In genomic region chrX:12377441-12377840, GRCm38 (mm10) we compare ENCODE assay signal across 26 mouse cellular contexts.
DNase-seq lines count a peak whose midpoint lies in the region; ATAC-seq and TF ChIP-seq lines count a peak whose summit lies in the region.
"Had no signal": no experiment of that assay in that cellular context is flagged by ENCODE, and none has a peak within 500 bp of the region (broad histone marks: within the 10 kb centered on the region; RNA-seq: fewer than 3 reads in every experiment).

No protein-coding gene starts in this region.

- no peak for TF ChIP-seq EP300 in heart, postnatal 0 days (IDR thresholded peaks at IDR 0.05; ENCODE audit: low read depth)

- H3K4me2 ChIP-seq in heart, postnatal 0 days (ENCODE audit: low read depth, low read length): no peak overlapping the region
- H3K4me2 ChIP-seq in kidney, embryonic 15.5 days: no peak overlapping the region
- H3K4me2 ChIP-seq: forebrain, embryonic 12.5 days; heart, embryonic 13.5 days; limb, embryonic 12.5 days; liver, embryonic 12.5 days; midbrain, embryonic 13.5 days; neural tube, embryonic 13.5 days had no signal

- no peak for ATAC-seq in heart, postnatal 0 days (ENCODE audit: insufficient read depth, low read depth)
- no peak for ATAC-seq in kidney, embryonic 15.5 days (replicated peaks; ENCODE audit: low FRiP score)
- ATAC-seq: CD4-positive, CD25-positive, alpha-beta regulatory T cell, adult 4 months; hindbrain, embryonic 16.5 days; liver, embryonic 12.5 days; liver, postnatal 0 days; midbrain, embryonic 13.5 days had no signal

- no peaks in the 10 kb centered on the region for H3K27me3 ChIP-seq in cerebellum, adult 2 months (ENCODE audit: control insufficient read depth, insufficient read depth, low read length)
- no peaks in the 10 kb centered on the region for H3K27me3 ChIP-seq in heart, postnatal 0 days (ENCODE audit: control insufficient read depth, insufficient read depth, low read length)
- peaks cover 54% of the 10 kb centered on the region for H3K27me3 ChIP-seq in kidney, embryonic 15.5 days
- H3K27me3 ChIP-seq: midbrain, embryonic 13.5 days; neural tube, embryonic 13.5 days had no signal

- no peaks in the 10 kb centered on the region for H3K4me1 ChIP-seq in cerebellum, adult 2 months (ENCODE audit: control insufficient read depth, insufficient read depth, low read length)
- no peaks in the 10 kb centered on the region for H3K4me1 ChIP-seq in heart, postnatal 0 days (ENCODE audit: control insufficient read depth, insufficient read depth)
- H3K4me1 ChIP-seq in kidney, embryonic 15.5 days: 0 out of 2 replicates have a peak, but pooled peaks cover 6% of the 10 kb centered on the region
- H3K4me1 ChIP-seq: forebrain, embryonic 12.5 days; heart, embryonic 13.5 days; limb, embryonic 12.5 days; liver, embryonic 12.5 days; neural tube, embryonic 13.5 days had no signal

- intact Hi-C loops in heart, postnatal 25 days (cut with DNase I): no loop called here
- intact Hi-C loops in heart, postnatal 14 days (cut with DNase I): no loop called here

- no peaks in the 10 kb centered on the region for H3K36me3 ChIP-seq in heart, postnatal 0 days (replicated peaks; ENCODE audit: control insufficient read depth, insufficient read depth, low read length)
- no peaks in the 10 kb centered on the region for H3K36me3 ChIP-seq in kidney, embryonic 15.5 days
- H3K36me3 ChIP-seq: forebrain, embryonic 12.5 days; heart, embryonic 13.5 days; limb, embryonic 12.5 days; liver, embryonic 12.5 days; midbrain, embryonic 13.5 days; neural tube, embryonic 13.5 days had no signal

- WGBS in cerebellum, adult 2 months: 26% methylated on average over 7 of the region's 7 CpGs
- WGBS in heart, postnatal 0 days: 49% methylated on average over 7 of the region's 7 CpGs
- 78% methylated on average over 7 of the region's 7 CpGs for WGBS in kidney, embryonic 15.5 days

- no peak for TF ChIP-seq CTCF in cerebellum, adult 2 months (IDR thresholded peaks at IDR 0.05; ENCODE audit: borderline replicate concordance, insufficient read depth, low read depth, low read length)
- no peak for TF ChIP-seq CTCF in heart, postnatal 0 days (IDR thresholded peaks at IDR 0.05; ENCODE audit: low read depth)

- H3K4me3 ChIP-seq in cerebellum, adult 2 months (replicated peaks; ENCODE audit: insufficient read depth, low read depth, low read length): no peak overlapping the region
- H3K4me3 ChIP-seq in heart, postnatal 0 days (ENCODE audit: low read depth, low read length): no peak overlapping the region
- no peak overlapping the region for H3K4me3 ChIP-seq in kidney, embryonic 15.5 days (replicated peaks)
- H3K4me3 ChIP-seq: erythroblast, embryonic 14.5 days; forebrain, embryonic 12.5 days; heart, embryonic 13.5 days; layer of hippocampus, adult 2 months; left cerebral cortex, adult 2 months; limb, embryonic 12.5 days; liver, embryonic 12.5 days; midbrain, embryonic 13.5 days; neural tube, embryonic 13.5 days had no signal

- no peak overlapping the region for H3K27ac ChIP-seq in cerebellum, adult 2 months (ENCODE audit: insufficient read depth, low read length)
- no peak overlapping the region for H3K27ac ChIP-seq in heart, postnatal 0 days (ENCODE audit: low read depth)
- H3K27ac ChIP-seq in kidney, embryonic 15.5 days: no peak overlapping the region
- H3K27ac ChIP-seq: forebrain, embryonic 12.5 days; heart, embryonic 13.5 days; layer of hippocampus, adult 2 months; left cerebral cortex, adult 2 months; limb, embryonic 12.5 days; macrophage; midbrain, embryonic 13.5 days; neural tube, embryonic 13.5 days had no signal

- TF ChIP-seq POLR2A in cerebellum, adult 2 months (IDR thresholded peaks at IDR 0.05; ENCODE audit: borderline replicate concordance, insufficient read depth, low read length): no peak

- H3K9ac ChIP-seq in heart, postnatal 0 days (replicated peaks; ENCODE audit: low read depth, low read length): no peak overlapping the region
- no peak overlapping the region for H3K9ac ChIP-seq in kidney, embryonic 15.5 days
- H3K9ac ChIP-seq: forebrain, embryonic 12.5 days; heart, embryonic 13.5 days; limb, embryonic 12.5 days; liver, embryonic 12.5 days; liver, postnatal 0 days; midbrain, embryonic 13.5 days; neural tube, embryonic 13.5 days had no signal

- no peaks in the 10 kb centered on the region for H3K9me3 ChIP-seq in heart, postnatal 0 days (replicated peaks; ENCODE audit: control insufficient read depth, low read length)
- no peaks in the 10 kb centered on the region for H3K9me3 ChIP-seq in kidney, embryonic 15.5 days (replicated peaks)
- H3K9me3 ChIP-seq: forebrain, embryonic 12.5 days; heart, embryonic 13.5 days; limb, embryonic 12.5 days; liver, embryonic 12.5 days; midbrain, embryonic 13.5 days; neural tube, embryonic 13.5 days had no signal

- DNase-seq in cerebellum, postnatal 10 days: peak; percentile 15 to 22
- DNase-seq in cerebellum, adult 2 months: no peak
- peak; percentile 16 for DNase-seq in heart, adult 8-10 months (ENCODE audit: low spot score)
- DNase-seq in heart, postnatal 25 days (ENCODE audit: low spot score): no peak
- DNase-seq in heart, postnatal 0 days (ENCODE audit: low spot score): peak; percentile 17
- peak; percentile 13 to 26 for DNase-seq in heart, postnatal 14 days
- DNase-seq: adrenal gland, postnatal 10 days; cerebellum, adult 11-12 months; kidney, adult 18-20 months; kidney, postnatal 36 days; liver, postnatal 0 days; spleen, adult 18-20 months; thymus, postnatal 14 days had no signal

Comparison
In these comparisons a context has a peak if more than half of its experiments do, and no peak if none do; other contexts are left out.
1. DNase-seq: peak in cerebellum, postnatal 10 days (2 of 2), heart, adult 8-10 months (single experiment), heart, postnatal 0 days (single experiment) and heart, postnatal 14 days (2 of 2); none in cerebellum, adult 2 months (0 of 2) and heart, postnatal 25 days (single experiment).